Comparison of ENCODE assay signal across 20 mouse cellular contexts in genomic region chr5:138620836-138621235, GRCm38 (mm10). TPM values are rescaled to one million over a fixed set of nuclear protein-coding genes. Genes with fewer than 3 reads are reported as not detected.
A peak's percentile ranks its signal among the peaks of the same experiment; 100 is the strongest.
DNase-seq lines count a peak whose midpoint lies in the region; ATAC-seq and TF ChIP-seq lines count a peak whose summit lies in the region.
"Had no signal": no experiment of that assay in that cellular context is flagged by ENCODE, and none has a peak within 500 bp of the region (broad histone marks: within the 10 kb centered on the region; RNA-seq: fewer than 3 reads in every experiment).

No protein-coding gene starts in this region.

- H3K9ac ChIP-seq in hindbrain, embryonic 11.5 days (ENCODE audit: low read depth, low read length): no peak overlapping the region
- H3K9ac ChIP-seq in midbrain, embryonic 15.5 days: no peak overlapping the region
- no peak overlapping the region for H3K9ac ChIP-seq in midbrain, embryonic 14.5 days (replicated peaks; ENCODE audit: low read length)
- H3K9ac ChIP-seq in lung, embryonic 16.5 days (ENCODE audit: low read length): no peak overlapping the region
- H3K9ac ChIP-seq in stomach, postnatal 0 days (ENCODE audit: low read length): no peak overlapping the region
- H3K9ac ChIP-seq: midbrain, embryonic 13.5 days had no signal

- no peaks in the 10 kb centered on the region for H3K27me3 ChIP-seq in hindbrain, embryonic 10.5 days (ENCODE audit: insufficient read depth, poor library complexity, severe bottlenecking)
- no peaks in the 10 kb centered on the region for H3K27me3 ChIP-seq in hindbrain, embryonic 11.5 days (ENCODE audit: control insufficient read depth, insufficient read depth, low read length)
- no peaks in the 10 kb centered on the region for H3K27me3 ChIP-seq in midbrain, embryonic 15.5 days (replicated peaks)
- H3K27me3 ChIP-seq in midbrain, embryonic 14.5 days (ENCODE audit: control insufficient read depth, insufficient read depth, low read length): no peaks in the 10 kb centered on the region
- no peaks in the 10 kb centered on the region for H3K27me3 ChIP-seq in lung, embryonic 16.5 days (ENCODE audit: control insufficient read depth, insufficient read depth, low read depth, low read length)
- H3K27me3 ChIP-seq in stomach, postnatal 0 days (ENCODE audit: control insufficient read depth, insufficient read depth, low read length): no peaks in the 10 kb centered on the region
- H3K27me3 ChIP-seq: midbrain, embryonic 13.5 days had no signal

- TF ChIP-seq EP300 in stomach, postnatal 0 days (optimal IDR thresholded peaks at IDR 0.05): no peak

- H3K4me3 ChIP-seq in hindbrain, embryonic 10.5 days: no peak overlapping the region
- H3K4me3 ChIP-seq in hindbrain, embryonic 11.5 days (ENCODE audit: low read depth, low read length): no peak overlapping the region
- no peak overlapping the region for H3K4me3 ChIP-seq in midbrain, embryonic 15.5 days
- H3K4me3 ChIP-seq in midbrain, embryonic 14.5 days (replicated peaks; ENCODE audit: low read depth, low read length): no peak overlapping the region
- no peak overlapping the region for H3K4me3 ChIP-seq in lung, embryonic 16.5 days (ENCODE audit: low read length)
- no peak overlapping the region for H3K4me3 ChIP-seq in stomach, postnatal 0 days (ENCODE audit: low read depth, low read length)
- no peak overlapping the region for H3K4me3 ChIP-seq in left cerebral cortex, adult 2 months
- H3K4me3 ChIP-seq: midbrain, embryonic 13.5 days had no signal

- intact Hi-C loops in left cerebral cortex, adult 2 months (cut with DNase I): loop anchor here (5.0 kb wide), 1 partner anchor 179 kb away; the partner anchor contains the start of gene Zfp157

- H3K4me2 ChIP-seq in hindbrain, embryonic 11.5 days (replicated peaks; ENCODE audit: low read depth, low read length): no peak overlapping the region
- H3K4me2 ChIP-seq in midbrain, embryonic 15.5 days: no peak overlapping the region
- H3K4me2 ChIP-seq in midbrain, embryonic 14.5 days (ENCODE audit: low read length): no peak overlapping the region
- no peak overlapping the region for H3K4me2 ChIP-seq in lung, embryonic 16.5 days (ENCODE audit: low read depth, low read length)
- no peak overlapping the region for H3K4me2 ChIP-seq in stomach, postnatal 0 days (replicated peaks; ENCODE audit: low read depth)
- H3K4me2 ChIP-seq: midbrain, embryonic 13.5 days had no signal

- no peak for DNase-seq in hindbrain, embryonic 10.5 days (ENCODE audit: low spot score)
- no peak for DNase-seq in hindbrain, embryonic 11.5 days (ENCODE audit: low spot score)
- DNase-seq in midbrain, embryonic 14.5 days: no peak
- DNase-seq in stomach, postnatal 0 days (ENCODE audit: low spot score): no peak
- no peak for DNase-seq in left cerebral cortex, adult 2 months (ENCODE audit: extremely low spot score in 1 of 2, low spot score in 2 of 2)
- DNase-seq: cerebellum, postnatal 14 days; gastrocnemius, postnatal 10 days; right cerebral cortex, postnatal 14 days had no signal

- peaks cover 27% of the 10 kb centered on the region for H3K36me3 ChIP-seq in hindbrain, embryonic 10.5 days
- peaks cover 13% of the 10 kb centered on the region for H3K36me3 ChIP-seq in hindbrain, embryonic 11.5 days (ENCODE audit: control insufficient read depth, insufficient read depth, low read length)
- peaks cover 18% of the 10 kb centered on the region for H3K36me3 ChIP-seq in midbrain, embryonic 15.5 days (replicated peaks)
- peaks cover 24% of the 10 kb centered on the region for H3K36me3 ChIP-seq in midbrain, embryonic 14.5 days (ENCODE audit: control insufficient read depth, insufficient read depth, low read length)
- H3K36me3 ChIP-seq in lung, embryonic 16.5 days (ENCODE audit: control insufficient read depth, insufficient read depth, low read length): peaks cover 23% of the 10 kb centered on the region
- peaks cover 12% of the 10 kb centered on the region for H3K36me3 ChIP-seq in stomach, postnatal 0 days (ENCODE audit: control insufficient read depth, insufficient read depth, low read length)

- TF ChIP-seq CTCF in stomach, postnatal 0 days (IDR thresholded peaks at IDR 0.05; ENCODE audit: low read depth): no peak
- TF ChIP-seq CTCF in left cerebral cortex, adult 2 months (IDR thresholded peaks at IDR 0.05): no peak

- H3K4me1 ChIP-seq in hindbrain, embryonic 10.5 days (replicated peaks): peaks cover 24% of the 10 kb centered on the region
- H3K4me1 ChIP-seq in hindbrain, embryonic 11.5 days (replicated peaks; ENCODE audit: control insufficient read depth, insufficient read depth, low read length): 0 out of 2 replicates have a peak, but pooled peaks cover 2% of the 10 kb centered on the region
- peaks cover 39% of the 10 kb centered on the region for H3K4me1 ChIP-seq in midbrain, embryonic 15.5 days
- peaks cover 30% of the 10 kb centered on the region for H3K4me1 ChIP-seq in midbrain, embryonic 14.5 days (ENCODE audit: control insufficient read depth, insufficient read depth, low read length)
- peaks cover 9% of the 10 kb centered on the region for H3K4me1 ChIP-seq in lung, embryonic 16.5 days (replicated peaks; ENCODE audit: control insufficient read depth, insufficient read depth, low read length)
- H3K4me1 ChIP-seq in stomach, postnatal 0 days (replicated peaks; ENCODE audit: control insufficient read depth, insufficient read depth): no peaks in the 10 kb centered on the region; the same call in 1 of the 2 replicates

- ATAC-seq in hindbrain, embryonic 11.5 days (ENCODE audit: low FRiP score): no peak
- no peak for ATAC-seq in midbrain, embryonic 15.5 days (replicated peaks)
- ATAC-seq in midbrain, embryonic 14.5 days (ENCODE audit: low FRiP score, low TSS enrichment): no peak
- no peak for ATAC-seq in lung, embryonic 16.5 days (ENCODE audit: low read depth)
- ATAC-seq in stomach, postnatal 0 days (ENCODE audit: low FRiP score, low TSS enrichment): no peak
- ATAC-seq: activated CD4-positive, CD25-positive, alpha-beta regulatory T cell, adult 4 months; CD4-positive, CD25-positive, alpha-beta regulatory T cell, adult 4 months; midbrain, embryonic 13.5 days had no signal

- 0 out of 2 replicates have a peak overlapping the region, but pooled peaks have one; percentile 98 for H3K27ac ChIP-seq in hindbrain, embryonic 10.5 days
- H3K27ac ChIP-seq in hindbrain, embryonic 11.5 days (ENCODE audit: low read depth, low read length): no peak overlapping the region
- peak overlapping the region; percentile 45; the same call in 1 of the 2 replicates for H3K27ac ChIP-seq in midbrain, embryonic 15.5 days
- no peak overlapping the region for H3K27ac ChIP-seq in midbrain, embryonic 14.5 days (replicated peaks; ENCODE audit: low read depth, low read length)
- H3K27ac ChIP-seq in lung, embryonic 16.5 days (ENCODE audit: low read length): 0 out of 2 replicates have a peak overlapping the region, but pooled peaks have one; percentile 21
- peak overlapping the region; percentile 56 for H3K27ac ChIP-seq in stomach, postnatal 0 days (replicated peaks)
- no peak overlapping the region for H3K27ac ChIP-seq in left cerebral cortex, adult 2 months

- whole genome bisulfite sequencing in hindbrain, embryonic 10.5 days: 86% methylated on average over 5 of the region's 5 CpGs
- 84% methylated on average over 5 of the region's 5 CpGs for WGBS in hindbrain, embryonic 11.5 days
- 58% methylated on average over 5 of the region's 5 CpGs for WGBS in midbrain, embryonic 15.5 days
- 64% methylated on average over 5 of the region's 5 CpGs for WGBS in midbrain, embryonic 14.5 days
- WGBS in lung, embryonic 16.5 days: 65% methylated on average over 5 of the region's 5 CpGs
- WGBS in stomach, postnatal 0 days: 53% methylated on average over 5 of the region's 5 CpGs

- peaks cover 18% of the 10 kb centered on the region for H3K9me3 ChIP-seq in hindbrain, embryonic 10.5 days
- H3K9me3 ChIP-seq in hindbrain, embryonic 11.5 days (ENCODE audit: control insufficient read depth, low read length): peaks cover 10% of the 10 kb centered on the region; the same call in 1 of the 2 replicates
- peaks cover 14% of the 10 kb centered on the region for H3K9me3 ChIP-seq in midbrain, embryonic 15.5 days
- H3K9me3 ChIP-seq in midbrain, embryonic 14.5 days (ENCODE audit: control insufficient read depth, low read length): peaks cover 19% of the 10 kb centered on the region
- H3K9me3 ChIP-seq in lung, embryonic 16.5 days (ENCODE audit: control insufficient read depth, low read length): peaks cover 20% of the 10 kb centered on the region
- H3K9me3 ChIP-seq in stomach, postnatal 0 days (ENCODE audit: control insufficient read depth, low read length): 0 out of 2 replicates have a peak, but pooled peaks cover 10% of the 10 kb centered on the region

RNA-seq across cellular contexts. Expression of gene Zfp68, which starts 1.3 kb away (rescaled TPM):
- polyA plus RNA-seq in hindbrain, embryonic 10.5 days (2016; fragmentation: Nextera tagmentation; extraction: Ambion mirVana): 53.5 and 60.5 TPM in 2 replicates
- 83.5 and 85.2 TPM in 2 replicates for polyA plus RNA-seq in hindbrain, embryonic 11.5 days (2014; fragmentation: Nextera tagmentation; extraction: Ambion mirVana)
- 78.4 and 78.6 TPM in 2 replicates for polyA plus RNA-seq in midbrain, embryonic 15.5 days (2015; fragmentation: Nextera tagmentation; extraction: Ambion mirVana)
- polyA plus RNA-seq in midbrain, embryonic 14.5 days (2014; fragmentation: Nextera tagmentation; extraction: Ambion mirVana): 94.7 and 108 TPM in 2 replicates
- polyA plus RNA-seq in lung, embryonic 16.5 days (2015; fragmentation: Nextera tagmentation; extraction: Ambion mirVana): 76.6 and 81.8 TPM in 2 replicates
- polyA plus RNA-seq in stomach, postnatal 0 days (2015; fragmentation: Nextera tagmentation; extraction: Ambion mirVana): 33.7 and 38.3 TPM in 2 replicates
- 10 to 100 TPM; 28.7 to 29.7 TPM for total RNA-seq in left cerebral cortex, adult 2 months (2021)

RNA-seq across cellular contexts. Expression of gene A430033K04Rik, which starts 1.8 kb away (rescaled TPM):
- polyA plus RNA-seq in hindbrain, embryonic 10.5 days (2016; fragmentation: Nextera tagmentation; extraction: Ambion mirVana): 9.0 and 9.4 TPM in 2 replicates
- 12.4 and 12.5 TPM in 2 replicates for polyA plus RNA-seq in hindbrain, embryonic 11.5 days (2014; fragmentation: Nextera tagmentation; extraction: Ambion mirVana)
- 24.4 and 26.4 TPM in 2 replicates for polyA plus RNA-seq in midbrain, embryonic 15.5 days (2015; fragmentation: Nextera tagmentation; extraction: Ambion mirVana)
- 17.4 and 22.6 TPM in 2 replicates for polyA plus RNA-seq in midbrain, embryonic 14.5 days (2014; fragmentation: Nextera tagmentation; extraction: Ambion mirVana)
- 14.5 and 14.7 TPM in 2 replicates for polyA plus RNA-seq in lung, embryonic 16.5 days (2015; fragmentation: Nextera tagmentation; extraction: Ambion mirVana)
- 4.9 and 5.2 TPM in 2 replicates for polyA plus RNA-seq in stomach, postnatal 0 days (2015; fragmentation: Nextera tagmentation; extraction: Ambion mirVana)
- 10 to 100 TPM; 15.3 to 16.0 TPM for total RNA-seq in left cerebral cortex, adult 2 months (2021)

RNA-seq across cellular contexts. Expression of gene 1700123K08Rik, which starts 56.3 kb away (rescaled TPM):
- 0.14 TPM in 1 of 2 replicates, not detected in the other for polyA plus RNA-seq in hindbrain, embryonic 10.5 days (2016; fragmentation: Nextera tagmentation; extraction: Ambion mirVana)
- polyA plus RNA-seq in hindbrain, embryonic 11.5 days (2014; fragmentation: Nextera tagmentation; extraction: Ambion mirVana): 0.49 TPM in 1 of 2 replicates, not detected in the other
- not detected in 2 replicates for polyA plus RNA-seq in midbrain, embryonic 15.5 days (2015; fragmentation: Nextera tagmentation; extraction: Ambion mirVana)
- not detected in 2 replicates for polyA plus RNA-seq in midbrain, embryonic 14.5 days (2014; fragmentation: Nextera tagmentation; extraction: Ambion mirVana)
- polyA plus RNA-seq in lung, embryonic 16.5 days (2015; fragmentation: Nextera tagmentation; extraction: Ambion mirVana): not detected in 2 replicates
- not detected in 2 replicates for polyA plus RNA-seq in stomach, postnatal 0 days (2015; fragmentation: Nextera tagmentation; extraction: Ambion mirVana)
- not detected for total RNA-seq in left cerebral cortex, adult 2 months (2021)
- total RNA-seq: adrenal gland, postnatal 4 days; gastrocnemius, postnatal 10 days; hematopoietic stem cell, adult 5-6 weeks; layer of hippocampus, adult 2 months; MEL had no signal
- polyA plus RNA-seq: activated CD4-positive, CD25-positive, alpha-beta regulatory T cell, adult 4 months; CD4-positive, CD25-positive, alpha-beta regulatory T cell, adult 4 months; kidney, embryonic 14.5 days; limb, embryonic 14.5 days; liver, embryonic 16.5 days; midbrain, embryonic 13.5 days had no signal

Comparison
In these comparisons a context has a peak if more than half of its experiments do, and no peak if none do; other contexts are left out.
1. H3K27ac ChIP-seq: peak in hindbrain, embryonic 10.5 days (single experiment), midbrain, embryonic 15.5 days (single experiment), lung, embryonic 16.5 days (single experiment) and stomach, postnatal 0 days (single experiment); none in hindbrain, embryonic 11.5 days (single experiment), midbrain, embryonic 14.5 days (single experiment) and left cerebral cortex, adult 2 months (single experiment).